Mouse (Mus musculus) left cerebral cortex, adult 11 months (tissue): ENCODE results near the gene Gm10961.

ENCODE experiments used
- DNase-seq: peaks from one replicate; pipeline ENCODE4 v3.0.0; 2022; ENCODE audit warnings: low spot score

The Gm10961 gene

GRCm38 (mm10) chr3:107664641-107665040, 33.5 kb downstream of the Gm10961 start:
- no peak for DNase-seq

- DNase-seq, result no peak
Observed at GRCm38 (mm10) chr3:107667426-107667825, 36.3 kb downstream of the Gm10961 start.

GRCm38 (mm10) chr3:107668786-107669185, 37.7 kb downstream of the Gm10961 start:
- no peak for DNase-seq

- DNase-seq, result no peak
Observed at GRCm38 (mm10) chr3:107670500-107670899, 39.4 kb downstream of the Gm10961 start.

GRCm38 (mm10) chr3:107671509-107671908, 40.4 kb downstream of the Gm10961 start:
- DNase-seq, result no peak

GRCm38 (mm10) chr3:107680790-107681576, 49.9 kb downstream of the Gm10961 start:
- DNase-seq, result peak; percentile 42
